Mouse (Mus musculus) megakaryocyte, embryonic 14.5 days (primary cell): ENCODE data around the gene Palb2.

Source experiments
- FLI1 ChIP-seq: IDR thresholded peaks from 2 replicates; pipeline ENCODE4 v1.6.1; 2012; ENCODE audit warnings: low read length, inconsistent platforms, mixed read lengths
- GATA1 ChIP-seq: IDR thresholded peaks from 3 replicates; pipeline ENCODE4 v1.6.1; 2012; ENCODE audit warnings: mixed read lengths, low read length, inconsistent platforms, borderline replicate concordance

GRCm38 (mm10) chr7:122132497-122133337, at the start of gene Palb2, which contains the start of gene Dctn5:
- TF ChIP-seq GATA1: no peak
- peak; percentile 97 for TF ChIP-seq FLI1
